Mouse (Mus musculus) olfactory bulb, adult 2 months (tissue): ENCODE results near the gene Apobec2. TPM values are rescaled to one million over a fixed set of nuclear protein-coding genes. Genes with fewer than 3 reads are reported as not detected.

Source experiments
- H3K27ac ChIP-seq: fragments of 200-500 bp; 2 replicates; pipeline ENCODE4 v1.5.1; 2012; ENCODE audit warnings: low read depth, low read length; ENCODE audit not compliant: insufficient read depth
- H3K4me1 ChIP-seq: fragments of 200-500 bp; 2 replicates; pipeline ENCODE4 v1.6.1; 2012; ENCODE audit warnings: low read length; ENCODE audit not compliant: control insufficient read depth, insufficient read depth
- H3K4me3 ChIP-seq: fragments of 200-500 bp; 2 replicates; pipeline ENCODE4 v1.5.1; 2012; ENCODE audit warnings: mild to moderate bottlenecking, low read depth, low read length, moderate library complexity; ENCODE audit not compliant: insufficient read depth
- CTCF ChIP-seq: fragments of 200-500 bp; IDR thresholded peaks from 2 replicates; pipeline ENCODE4 v1.5.1; 2012; ENCODE audit warnings: low read depth, mild to moderate bottlenecking, low read length, moderate library complexity; ENCODE audit not compliant: insufficient read depth
- POLR2A ChIP-seq: fragments of 200-500 bp; IDR thresholded peaks from 2 replicates; pipeline ENCODE4 v1.6.1; 2012; ENCODE audit warnings: mild to moderate bottlenecking, low read depth, low read length, moderate library complexity; ENCODE audit not compliant: insufficient read depth
- WGBS: fragments of 180-500 bp; shearing (Covaris S2); methylation state at CpG from one replicate; pipeline ENCODE4 v1.1.7; 2018; 5-methylcytosine and 5-hydroxymethylcytosine counted together
- polyA plus RNA-seq: library from polyadenylated mRNA; stranded (reverse); fragments of >200 nt; gene quantifications from 2 replicates; pipeline ENCODE4 v1.2.4, GENCODE M21; 2012; ENCODE audit warnings: low replicate concordance; ENCODE audit not compliant: missing spikeins, insufficient read depth, insufficient read length

Apobec2 gene
- polyA plus RNA-seq, 1 experiment = not detected

- Histone ChIP-seq H3K27ac (no peak overlapping the region), H3K4me1 (peaks cover 8% of the 10 kb centered on the region), H3K4me3 (no peak overlapping the region)
- 83% methylated on average over 13 of the region's 13 CpGs for WGBS
- TF ChIP-seq CTCF = no peak
- TF ChIP-seq POLR2A = no peak
These were observed 5.6 kb downstream of the Apobec2 start for GRCm38 (mm10) chr17:48426991-48427750.

DNA sequence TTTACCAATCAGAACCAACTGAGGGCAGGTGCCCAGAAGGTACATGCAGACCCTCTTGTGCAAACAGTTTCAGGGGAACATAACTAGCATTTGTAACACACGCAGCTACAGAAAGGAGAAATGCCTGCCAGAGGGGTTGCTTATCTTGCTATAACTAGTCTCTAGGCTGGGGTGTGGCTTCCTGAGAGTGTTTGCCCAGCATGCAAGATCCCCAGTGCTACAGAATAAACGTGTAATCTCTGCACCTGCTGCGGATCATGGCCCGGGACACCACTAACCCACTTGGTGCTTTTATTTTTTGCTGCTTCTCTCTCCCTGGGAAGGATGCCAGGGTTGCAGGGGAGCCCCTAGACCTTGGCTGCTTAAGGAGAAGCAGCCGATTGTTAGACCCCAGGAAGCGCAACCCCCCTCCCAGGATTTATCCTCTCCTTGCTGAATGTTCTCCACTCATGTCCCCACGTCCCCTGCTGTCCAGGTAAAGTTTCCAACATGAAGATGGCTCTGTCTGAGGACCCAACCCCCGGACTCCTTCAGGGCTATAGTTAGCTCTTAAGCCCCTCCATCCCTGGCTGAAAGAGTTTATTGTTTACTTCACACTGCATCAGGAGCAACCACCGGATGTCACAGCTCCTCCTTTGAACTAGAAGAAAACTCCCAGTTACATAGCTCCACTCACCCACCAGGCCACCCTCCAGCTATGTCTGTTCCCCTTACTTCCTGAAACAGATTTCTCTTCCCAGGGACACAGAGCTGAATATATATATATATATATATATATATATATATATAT, 6.7 kb downstream of the Apobec2 start:
- WGBS = 30% methylated on average over 9 of the region's 9 CpGs
- no peak overlapping the region for H3K4me3 ChIP-seq
- peaks cover 8% of the 10 kb centered on the region for H3K4me1 ChIP-seq
- H3K27ac ChIP-seq = no peak overlapping the region
- TF ChIP-seq POLR2A (no peak), CTCF (no peak)

DNA sequence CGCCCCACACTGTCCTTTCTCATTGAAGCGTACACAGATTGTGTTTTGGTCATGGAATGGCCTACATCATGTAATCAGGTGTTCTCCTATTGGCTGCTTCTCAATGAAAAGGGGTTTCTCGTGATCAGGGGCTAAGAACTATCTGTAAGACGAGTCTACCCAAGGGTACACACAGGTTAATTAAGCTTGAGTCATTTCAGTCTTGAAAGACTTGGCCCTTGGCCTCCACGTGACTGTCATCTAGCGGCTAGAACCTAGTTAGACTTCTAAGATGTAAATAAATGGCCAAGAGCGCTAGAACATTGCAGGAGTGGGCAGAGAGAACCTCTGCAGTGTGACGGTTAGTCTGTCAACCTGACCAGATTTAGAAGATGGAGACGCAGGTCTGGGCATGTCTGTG, 8.5 kb downstream of the Apobec2 start:
- H3K4me1 ChIP-seq = peaks cover 8% of the 10 kb centered on the region
- TF ChIP-seq POLR2A = no peak
- no peak for TF ChIP-seq CTCF
- 87% methylated on average over 9 of the region's 9 CpGs for WGBS
- H3K4me3 ChIP-seq = no peak overlapping the region
- H3K27ac ChIP-seq = no peak overlapping the region

- no peaks in the 10 kb centered on the region for H3K4me1 ChIP-seq
- TF ChIP-seq CTCF = no peak
- no peak for TF ChIP-seq POLR2A
- 72% methylated on average over 2 of the region's 2 CpGs for WGBS
- no peak overlapping the region for H3K27ac ChIP-seq
- no peak overlapping the region for H3K4me3 ChIP-seq
These were observed 13.2 kb downstream of the Apobec2 start for GRCm38 (mm10) chr17:48419571-48419970.

DNA sequence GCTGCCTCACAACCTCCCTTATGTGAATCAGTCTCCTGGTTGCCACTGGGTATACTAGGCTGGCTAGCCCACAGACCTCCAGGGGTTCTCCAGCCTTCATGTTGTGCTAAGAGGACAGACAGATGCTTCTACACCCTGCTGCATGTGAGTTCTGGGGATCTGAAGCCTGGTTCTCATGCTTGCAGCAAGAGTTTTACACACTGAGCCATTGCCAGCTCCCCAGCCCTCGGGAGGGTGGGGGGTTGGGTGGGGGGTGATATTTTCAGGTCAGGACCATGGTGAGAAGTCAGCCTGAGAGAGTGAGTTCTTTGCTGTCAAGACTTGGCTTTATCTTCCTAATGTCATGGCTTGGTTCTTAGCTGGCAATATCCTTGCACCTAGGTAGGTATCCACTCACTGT, 13.9 kb downstream of the Apobec2 start:
- H3K27ac ChIP-seq = no peak overlapping the region
- no peaks in the 10 kb centered on the region for H3K4me1 ChIP-seq
- 94% methylated on average over 1 of the region's 1 CpGs for WGBS

DNA sequence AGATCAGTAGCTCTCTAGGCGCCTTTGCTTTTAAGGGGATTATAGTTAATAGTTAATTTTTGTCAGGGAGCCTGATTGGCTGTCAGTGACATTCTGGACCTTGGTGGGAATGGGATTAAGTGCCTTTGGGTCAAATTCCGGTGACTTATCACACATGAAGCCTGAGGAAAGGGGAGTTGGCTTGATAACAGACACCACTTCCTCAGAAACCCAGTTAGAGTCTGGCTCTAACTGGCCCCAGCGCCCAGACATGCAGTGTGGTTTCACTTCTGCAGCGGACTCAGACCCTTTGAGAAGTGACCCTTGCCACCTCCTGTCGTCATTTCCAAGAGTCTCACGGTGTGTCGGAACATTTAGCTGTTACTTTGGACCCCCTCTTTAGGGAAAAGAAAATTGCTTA, 14.6 kb downstream of the Apobec2 start:
- H3K4me3 ChIP-seq = no peak overlapping the region
- H3K4me1 ChIP-seq = no peaks in the 10 kb centered on the region
- no peak overlapping the region for H3K27ac ChIP-seq
- TF ChIP-seq POLR2A = no peak
- TF ChIP-seq CTCF = no peak
- WGBS = 90% methylated on average over 7 of the region's 7 CpGs

More for the DNA sequence above, 13.9 kb downstream of the Apobec2 start:
- TF ChIP-seq CTCF (no peak), POLR2A (no peak)
- no peak overlapping the region for H3K4me3 ChIP-seq

DNA sequence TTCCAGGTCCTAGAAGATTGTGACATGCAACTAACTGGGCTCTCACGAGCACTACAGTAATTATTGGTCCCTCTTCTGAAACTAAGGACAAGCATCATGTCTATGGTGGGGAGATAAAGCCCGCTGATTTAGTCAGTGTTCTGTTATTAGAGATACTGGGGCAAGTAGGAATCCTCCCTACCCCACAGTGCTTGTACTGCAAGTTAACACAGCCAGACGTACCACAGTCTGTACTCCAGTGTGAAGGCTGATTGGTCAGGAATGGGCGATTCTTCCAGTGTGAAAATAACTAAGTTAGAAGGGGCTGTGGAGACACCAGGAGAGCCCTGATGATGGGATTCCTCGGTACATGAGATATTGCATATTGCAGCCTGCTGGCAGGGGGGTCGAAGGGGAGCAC, 15.2 kb downstream of the Apobec2 start:
- Histone ChIP-seq H3K27ac (no peak overlapping the region), H3K4me3 (no peak overlapping the region), H3K4me1 (no peaks in the 10 kb centered on the region)
- no peak for TF ChIP-seq CTCF
- no peak for TF ChIP-seq POLR2A
- 94% methylated on average over 6 of the region's 6 CpGs for WGBS

DNA sequence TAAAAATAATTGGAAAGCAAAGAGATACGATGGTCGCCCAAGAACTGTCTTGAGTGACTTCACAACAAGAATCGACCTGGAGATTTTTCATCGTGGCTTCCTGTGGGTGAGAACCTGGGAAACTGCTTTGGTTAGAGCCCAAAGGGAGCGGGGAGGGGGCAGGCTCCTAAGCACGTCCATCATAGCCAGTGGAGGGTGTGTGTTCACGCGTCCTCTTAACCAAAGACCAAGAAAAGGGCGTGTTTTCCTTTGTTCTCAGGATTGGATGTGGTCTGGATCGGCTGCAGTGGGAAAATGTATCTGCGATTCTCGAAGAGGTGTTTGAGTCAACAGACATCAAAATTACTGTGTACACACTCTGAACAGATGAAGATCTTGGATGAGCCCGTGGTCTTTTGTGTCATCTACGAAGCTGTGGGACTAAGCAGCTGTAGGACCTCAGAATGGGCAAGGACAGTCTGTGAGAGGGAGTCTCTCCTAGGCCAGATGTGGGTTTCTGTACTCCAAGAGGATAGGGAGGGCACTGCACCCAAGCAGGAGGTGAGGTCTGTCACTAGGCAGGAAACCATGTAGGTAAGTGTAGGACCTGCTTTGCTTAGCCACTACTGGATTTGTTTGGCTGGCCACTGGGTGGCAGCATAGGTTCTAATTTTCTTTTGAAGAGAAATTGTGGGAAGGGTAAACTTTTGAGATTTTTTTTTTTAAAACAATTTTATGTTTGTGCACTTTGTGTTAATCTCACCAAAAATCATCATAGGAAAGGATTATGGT, 16.1 kb downstream of the Apobec2 start:
- 90% methylated on average over 14 of the region's 14 CpGs for WGBS
- H3K4me1 ChIP-seq = no peaks in the 10 kb centered on the region
- H3K27ac ChIP-seq = no peak overlapping the region
- TF ChIP-seq POLR2A (no peak), CTCF (no peak)
- H3K4me3 ChIP-seq = no peak overlapping the region
